Comparison of ENCODE assay signal across 25 mouse cellular contexts in genomic region chr2:33453476-33453875, GRCm38 (mm10). TPM values are rescaled to one million over a fixed set of nuclear protein-coding genes. Genes with fewer than 3 reads are reported as not detected.
DNase-seq lines count a peak whose midpoint lies in the region; ATAC-seq and TF ChIP-seq lines count a peak whose summit lies in the region.
"Had no signal": no experiment of that assay in that cellular context is flagged by ENCODE, and none has a peak within 500 bp of the region (broad histone marks: within the 10 kb centered on the region; RNA-seq: fewer than 3 reads in every experiment).

No protein-coding gene starts in this region.

- H3K4me1 ChIP-seq in forebrain, embryonic 15.5 days, result peaks cover 4% of the 10 kb centered on the region; the same call in 1 of the 2 replicates
- peaks cover 4% of the 10 kb centered on the region; the same call in 1 of the 2 replicates for H3K4me1 ChIP-seq in forebrain, embryonic 10.5 days
- H3K4me1 ChIP-seq in hindbrain, embryonic 11.5 days (replicated peaks; ENCODE audit: control insufficient read depth, insufficient read depth, low read length), result no peaks in the 10 kb centered on the region
- H3K4me1 ChIP-seq: hindbrain, embryonic 15.5 days had no signal

- no peak overlapping the region for H3K9ac ChIP-seq in forebrain, embryonic 15.5 days (replicated peaks)
- H3K9ac ChIP-seq in hindbrain, embryonic 11.5 days (ENCODE audit: low read depth, low read length), result no peak overlapping the region
- H3K9ac ChIP-seq: embryonic facial prominence, embryonic 13.5 days; hindbrain, embryonic 15.5 days; liver, embryonic 12.5 days; liver, postnatal 0 days; neural tube, embryonic 13.5 days had no signal

- TF ChIP-seq CTCF in layer of hippocampus, adult 2 months (conservative IDR thresholded peaks at IDR 0.05), result no peak

- no peak; the same call in 1 of the 2 replicates for ATAC-seq in forebrain, embryonic 15.5 days (replicated peaks)
- no peak for ATAC-seq in hindbrain, embryonic 11.5 days (ENCODE audit: low FRiP score)
- ATAC-seq: inflammation-experienced regulatory T-cells, adult 6 months; liver, embryonic 12.5 days; liver, postnatal 0 days; Patski had no signal

- peaks cover 55% of the 10 kb centered on the region for H3K36me3 ChIP-seq in forebrain, embryonic 15.5 days
- H3K36me3 ChIP-seq in forebrain, embryonic 10.5 days (replicated peaks), result peaks cover 91% of the 10 kb centered on the region
- peaks cover 7% of the 10 kb centered on the region; the same call in 1 of the 2 replicates for H3K36me3 ChIP-seq in hindbrain, embryonic 11.5 days (ENCODE audit: control insufficient read depth, insufficient read depth, low read length)

- no peak overlapping the region for H3K4me3 ChIP-seq in forebrain, embryonic 15.5 days
- no peak overlapping the region for H3K4me3 ChIP-seq in forebrain, embryonic 10.5 days
- no peak overlapping the region; the same call in 1 of the 2 replicates for H3K4me3 ChIP-seq in layer of hippocampus, adult 2 months
- H3K4me3 ChIP-seq in hindbrain, embryonic 11.5 days (ENCODE audit: low read depth, low read length), result no peak overlapping the region
- H3K4me3 ChIP-seq: embryonic facial prominence, embryonic 13.5 days; heart, embryonic 13.5 days; hindbrain, embryonic 15.5 days; liver, embryonic 12.5 days; neural tube, embryonic 13.5 days had no signal

- H3K9me3 ChIP-seq in forebrain, embryonic 15.5 days, result no peaks in the 10 kb centered on the region
- H3K9me3 ChIP-seq in forebrain, embryonic 10.5 days, result no peaks in the 10 kb centered on the region
- no peaks in the 10 kb centered on the region for H3K9me3 ChIP-seq in hindbrain, embryonic 11.5 days (ENCODE audit: control insufficient read depth, low read length)
- H3K9me3 ChIP-seq: embryonic facial prominence, embryonic 13.5 days; heart, embryonic 13.5 days; hindbrain, embryonic 15.5 days; liver, embryonic 12.5 days; neural tube, embryonic 13.5 days had no signal

- whole genome bisulfite sequencing in forebrain, embryonic 15.5 days, result 76% methylated on average over 3 of the region's 3 CpGs
- WGBS in forebrain, embryonic 10.5 days, result 97% methylated on average over 3 of the region's 3 CpGs
- WGBS in hindbrain, embryonic 11.5 days, result 87% methylated on average over 3 of the region's 3 CpGs

- H3K27ac ChIP-seq in forebrain, embryonic 15.5 days (replicated peaks), result peak overlapping the region; percentile 51; the same call in 1 of the 2 replicates
- no peak overlapping the region for H3K27ac ChIP-seq in forebrain, embryonic 10.5 days
- H3K27ac ChIP-seq in layer of hippocampus, adult 2 months, result peak overlapping the region; percentile 51
- H3K27ac ChIP-seq in hindbrain, embryonic 11.5 days (ENCODE audit: low read depth, low read length), result no peak overlapping the region
- H3K27ac ChIP-seq: embryonic facial prominence, embryonic 13.5 days; hindbrain, embryonic 15.5 days; liver, embryonic 12.5 days; macrophage; neural tube, embryonic 13.5 days had no signal

- no peak for DNase-seq in forebrain, embryonic 10.5 days (ENCODE audit: extremely low spot score, low spot score)
- DNase-seq in layer of hippocampus, adult 2 months (ENCODE audit: low spot score in 2 of 2), result no peak
- no peak for DNase-seq in layer of hippocampus, postnatal 10 days (ENCODE audit: low spot score in 2 of 2)
- peak; percentile 70 for DNase-seq in retina, postnatal 1 day
- no peak for DNase-seq in retina, embryonic 14.5 days (ENCODE audit: low spot score)
- no peak for DNase-seq in hindbrain, embryonic 11.5 days (ENCODE audit: low spot score)
- DNase-seq: adrenal gland, postnatal 10 days; cerebellum, adult 11-12 months; cerebellum, adult 9-11 months; heart, postnatal 10 days; kidney, adult 11 months; kidney, postnatal 14 days; left cerebral cortex, postnatal 4 days; liver, postnatal 0 days; thymus, adult 2 months; thymus, postnatal 4 days had no signal

- H3K27me3 ChIP-seq in forebrain, embryonic 15.5 days, result no peaks in the 10 kb centered on the region
- H3K27me3 ChIP-seq in forebrain, embryonic 10.5 days (ENCODE audit: poor library complexity, severe bottlenecking), result no peaks in the 10 kb centered on the region
- no peaks in the 10 kb centered on the region for H3K27me3 ChIP-seq in hindbrain, embryonic 11.5 days (ENCODE audit: control insufficient read depth, insufficient read depth, low read length)
- H3K27me3 ChIP-seq: embryonic facial prominence, embryonic 13.5 days; heart, embryonic 13.5 days; hindbrain, embryonic 15.5 days; liver, embryonic 12.5 days; neural tube, embryonic 13.5 days; Patski had no signal

- no peak overlapping the region for H3K4me2 ChIP-seq in forebrain, embryonic 15.5 days (replicated peaks)
- no peak overlapping the region for H3K4me2 ChIP-seq in hindbrain, embryonic 11.5 days (replicated peaks; ENCODE audit: low read depth, low read length)
- H3K4me2 ChIP-seq: embryonic facial prominence, embryonic 13.5 days; heart, embryonic 13.5 days; hindbrain, embryonic 15.5 days; liver, embryonic 12.5 days; neural tube, embryonic 13.5 days had no signal

RNA-seq across cellular contexts. Expression of gene Zbtb43, which starts 14.9 kb away (rescaled TPM):
- polyA plus RNA-seq in forebrain, embryonic 15.5 days (2015; fragmentation: Nextera tagmentation; extraction: Ambion mirVana), result 31.4 and 35.8 TPM in 2 replicates
- polyA plus RNA-seq in forebrain, embryonic 10.5 days (2016; fragmentation: Nextera tagmentation; extraction: Ambion mirVana), result 19.8 and 19.9 TPM in 2 replicates
- 10 to 100 TPM; 24.1 to 27.4 TPM for total RNA-seq in layer of hippocampus, adult 2 months (2021)
- 10 to 100 TPM; 24.7 to 25.0 TPM for total RNA-seq in layer of hippocampus, postnatal 10 days (2021)
- 24.8 and 31.2 TPM in 2 replicates for polyA plus RNA-seq in hindbrain, embryonic 11.5 days (2014; fragmentation: Nextera tagmentation; extraction: Ambion mirVana)

RNA-seq across cellular contexts. Expression of gene Zbtb34, which starts 22.4 kb away (rescaled TPM):
- polyA plus RNA-seq in forebrain, embryonic 15.5 days (2015; fragmentation: Nextera tagmentation; extraction: Ambion mirVana), result 7.1 and 8.5 TPM in 2 replicates
- 6.6 and 7.6 TPM in 2 replicates for polyA plus RNA-seq in forebrain, embryonic 10.5 days (2016; fragmentation: Nextera tagmentation; extraction: Ambion mirVana)
- total RNA-seq in layer of hippocampus, adult 2 months (2021), result 10 to 100 TPM; 13.9 to 14.8 TPM
- total RNA-seq in layer of hippocampus, postnatal 10 days (2021), result 10 to 100 TPM; 17.4 to 18.7 TPM
- 8.0 and 8.5 TPM in 2 replicates for polyA plus RNA-seq in hindbrain, embryonic 11.5 days (2014; fragmentation: Nextera tagmentation; extraction: Ambion mirVana)

Comparison
In these comparisons a context has a peak if more than half of its experiments do, and no peak if none do; other contexts are left out.
1. H3K27ac ChIP-seq: peak in forebrain, embryonic 15.5 days (single experiment) and layer of hippocampus, adult 2 months (single experiment); none in forebrain, embryonic 10.5 days (single experiment) and hindbrain, embryonic 11.5 days (single experiment).